Comparison of ENCODE assay signal across 25 mouse cellular contexts in genomic region chr11:30281096-30281495, GRCm38 (mm10). TPM values are rescaled to one million over a fixed set of nuclear protein-coding genes. Genes with fewer than 3 reads are reported as not detected.
DNase-seq lines count a peak whose midpoint lies in the region; ATAC-seq and TF ChIP-seq lines count a peak whose summit lies in the region.
"Had no signal": no experiment of that assay in that cellular context is flagged by ENCODE, and none has a peak within 500 bp of the region (broad histone marks: within the 10 kb centered on the region; RNA-seq: fewer than 3 reads in every experiment).

No protein-coding gene starts in this region.

- no peaks in the 10 kb centered on the region for H3K36me3 ChIP-seq in heart, postnatal 0 days (replicated peaks; ENCODE audit: control insufficient read depth, insufficient read depth, low read length)
- H3K36me3 ChIP-seq in kidney, embryonic 16.5 days (ENCODE audit: insufficient read depth, low read length): no peaks in the 10 kb centered on the region
- no peaks in the 10 kb centered on the region for H3K36me3 ChIP-seq in kidney, embryonic 14.5 days (ENCODE audit: control insufficient read depth, insufficient read depth, low read length)
- H3K36me3 ChIP-seq: embryonic facial prominence, embryonic 15.5 days; forebrain, embryonic 10.5 days; forebrain, embryonic 15.5 days; G1E; heart, embryonic 10.5 days; heart, embryonic 15.5 days; hindbrain, embryonic 13.5 days had no signal

- intact Hi-C loops in gastrocnemius, adult 2 months (cut with DNase I): no loop called here
- intact Hi-C loops in gastrocnemius, postnatal 36 days (cut with DNase I): no loop called here

- H3K27me3 ChIP-seq in heart, postnatal 0 days (ENCODE audit: control insufficient read depth, insufficient read depth, low read length): no peaks in the 10 kb centered on the region
- H3K27me3 ChIP-seq in kidney, embryonic 16.5 days (ENCODE audit: insufficient read depth, low read length): no peaks in the 10 kb centered on the region
- no peaks in the 10 kb centered on the region for H3K27me3 ChIP-seq in kidney, embryonic 14.5 days (ENCODE audit: control insufficient read depth, insufficient read depth, low read length)
- H3K27me3 ChIP-seq: embryonic facial prominence, embryonic 15.5 days; forebrain, embryonic 15.5 days; heart, embryonic 15.5 days; hindbrain, embryonic 13.5 days had no signal

- TF ChIP-seq EP300 in heart, postnatal 0 days (IDR thresholded peaks at IDR 0.05; ENCODE audit: low read depth): 0 out of 2 replicates have a peak, but pooled peaks have one; percentile 50

- no peak for TF ChIP-seq CTCF in gastrocnemius, adult 2 months (IDR thresholded peaks at IDR 0.05)
- no peak for TF ChIP-seq CTCF in heart, postnatal 0 days (IDR thresholded peaks at IDR 0.05; ENCODE audit: low read depth)

- H3K4me3 ChIP-seq in gastrocnemius, adult 2 months: no peak overlapping the region
- no peak overlapping the region for H3K4me3 ChIP-seq in heart, postnatal 0 days (ENCODE audit: low read depth, low read length)
- H3K4me3 ChIP-seq in kidney, embryonic 16.5 days (ENCODE audit: low read length): no peak overlapping the region
- H3K4me3 ChIP-seq in kidney, embryonic 14.5 days (ENCODE audit: low read length): no peak overlapping the region
- H3K4me3 ChIP-seq in brown adipose tissue, adult 24 weeks (ENCODE audit: insufficient read depth, low read depth, low read length): no peak overlapping the region
- H3K4me3 ChIP-seq: embryonic facial prominence, embryonic 15.5 days; erythroblast, embryonic 14.5 days; forebrain, embryonic 10.5 days; forebrain, embryonic 15.5 days; heart, embryonic 10.5 days; heart, embryonic 15.5 days; hindbrain, embryonic 13.5 days had no signal

- peak overlapping the region; percentile 81 for H3K27ac ChIP-seq in gastrocnemius, adult 2 months
- H3K27ac ChIP-seq in heart, postnatal 0 days (ENCODE audit: low read depth): peak overlapping the region; percentile 51; the same call in 1 of the 2 replicates
- no peak overlapping the region for H3K27ac ChIP-seq in kidney, embryonic 16.5 days (ENCODE audit: low read length)
- H3K27ac ChIP-seq in kidney, embryonic 14.5 days (ENCODE audit: low read depth, low read length): no peak overlapping the region
- peak overlapping the region; percentile 98 for H3K27ac ChIP-seq in brown adipose tissue, adult 24 weeks (replicated peaks; ENCODE audit: low read depth, low read length)
- H3K27ac ChIP-seq: embryonic facial prominence, embryonic 15.5 days; forebrain, embryonic 10.5 days; forebrain, embryonic 15.5 days; heart, embryonic 10.5 days; heart, embryonic 15.5 days; hindbrain, embryonic 13.5 days; hindbrain, postnatal 0 days had no signal

- no peaks in the 10 kb centered on the region for H3K9me3 ChIP-seq in heart, postnatal 0 days (replicated peaks; ENCODE audit: control insufficient read depth, low read length)
- no peaks in the 10 kb centered on the region for H3K9me3 ChIP-seq in kidney, embryonic 16.5 days (ENCODE audit: low read length)
- H3K9me3 ChIP-seq in kidney, embryonic 14.5 days (ENCODE audit: control insufficient read depth, low read length): no peaks in the 10 kb centered on the region
- H3K9me3 ChIP-seq: embryonic facial prominence, embryonic 15.5 days; forebrain, embryonic 10.5 days; forebrain, embryonic 15.5 days; G1E; heart, embryonic 10.5 days; heart, embryonic 15.5 days; hindbrain, embryonic 13.5 days had no signal

- H3K4me2 ChIP-seq in heart, postnatal 0 days (ENCODE audit: low read depth, low read length): no peak overlapping the region
- no peak overlapping the region for H3K4me2 ChIP-seq in kidney, embryonic 16.5 days (replicated peaks; ENCODE audit: low read depth, low read length)
- H3K4me2 ChIP-seq in kidney, embryonic 14.5 days (replicated peaks; ENCODE audit: low read depth, low read length): no peak overlapping the region
- H3K4me2 ChIP-seq: embryonic facial prominence, embryonic 15.5 days; forebrain, embryonic 15.5 days; heart, embryonic 15.5 days; hindbrain, embryonic 13.5 days had no signal

- 60% methylated on average over 5 of the region's 5 CpGs for WGBS in heart, postnatal 0 days
- WGBS in kidney, embryonic 16.5 days: 34% methylated on average over 5 of the region's 5 CpGs
- 47% methylated on average over 5 of the region's 5 CpGs for WGBS in kidney, embryonic 14.5 days

- no peak for ATAC-seq in heart, postnatal 0 days (ENCODE audit: insufficient read depth, low read depth)
- ATAC-seq in kidney, embryonic 16.5 days (ENCODE audit: low FRiP score, low TSS enrichment): 0 out of 2 replicates have a peak, but pooled peaks have one; percentile 12
- no peak for ATAC-seq in kidney, embryonic 14.5 days (ENCODE audit: low FRiP score, low TSS enrichment)
- ATAC-seq: CD4-positive, CD25-positive, alpha-beta regulatory T cell, adult 4 months; forebrain, embryonic 15.5 days; hindbrain, postnatal 0 days had no signal

- H3K4me1 ChIP-seq in heart, postnatal 0 days (ENCODE audit: control insufficient read depth, insufficient read depth): no peaks in the 10 kb centered on the region; the same call in 1 of the 2 replicates
- H3K4me1 ChIP-seq in kidney, embryonic 16.5 days (ENCODE audit: insufficient read depth, low read length): peaks cover 8% of the 10 kb centered on the region
- H3K4me1 ChIP-seq in kidney, embryonic 14.5 days (ENCODE audit: control insufficient read depth, insufficient read depth, low read length): 0 out of 2 replicates have a peak, but pooled peaks cover 4% of the 10 kb centered on the region
- peaks cover 15% of the 10 kb centered on the region for H3K4me1 ChIP-seq in brown adipose tissue, adult 24 weeks (ENCODE audit: control insufficient read depth, insufficient read depth, insufficient read length, low read length)
- H3K4me1 ChIP-seq: embryonic facial prominence, embryonic 15.5 days; forebrain, embryonic 10.5 days; forebrain, embryonic 15.5 days; heart, embryonic 10.5 days; heart, embryonic 15.5 days; hindbrain, embryonic 13.5 days had no signal

- DNase-seq in gastrocnemius, adult 2 months: no peak
- DNase-seq in gastrocnemius, postnatal 36 days: no peak
- no peak for DNase-seq in heart, postnatal 0 days (ENCODE audit: low spot score)
- no peak for DNase-seq in heart, postnatal 4 days
- DNase-seq: adrenal gland, adult 8-10 months; adrenal gland, postnatal 36 days; B cell, adult 2 months; cerebellum, adult 11 months; cerebellum, adult 8-10 months; cerebellum, postnatal 14 days; embryo, embryonic 11 days; gastrocnemius, postnatal 10 days had no signal

- no peak overlapping the region for H3K9ac ChIP-seq in heart, postnatal 0 days (replicated peaks; ENCODE audit: low read depth, low read length)
- no peak overlapping the region for H3K9ac ChIP-seq in kidney, embryonic 16.5 days (replicated peaks; ENCODE audit: low read length)
- H3K9ac ChIP-seq in kidney, embryonic 14.5 days (ENCODE audit: low read depth, low read length): no peak overlapping the region
- H3K9ac ChIP-seq: embryonic facial prominence, embryonic 15.5 days; forebrain, embryonic 15.5 days; heart, embryonic 15.5 days; hindbrain, embryonic 13.5 days had no signal

RNA-seq across cellular contexts. Expression of gene Sptbn1, which starts 13.1 kb away (rescaled TPM):
- 100 to 1,000 TPM; 112 to 141 TPM for total RNA-seq in gastrocnemius, adult 2 months (2021)
- total RNA-seq in gastrocnemius, postnatal 36 days (2021): 100 to 1,000 TPM; 104 to 125 TPM
- 262 and 271 TPM in 2 replicates for total RNA-seq in heart, postnatal 0 days (2014; rRNA removed; ENCODE audit: low replicate concordance)
- 118 and 121 TPM in 2 replicates for polyA plus RNA-seq in heart, postnatal 0 days (2015; fragmentation: Nextera tagmentation; extraction: Ambion mirVana)
- 100 to 1,000 TPM; 571 to 581 TPM for total RNA-seq in heart, postnatal 4 days (2021)
- 119 and 135 TPM in 2 replicates for polyA plus RNA-seq in kidney, embryonic 16.5 days (2015; fragmentation: Nextera tagmentation; extraction: Ambion mirVana)
- polyA plus RNA-seq in kidney, embryonic 14.5 days (2014; fragmentation: Nextera tagmentation; extraction: Ambion mirVana): 103 and 129 TPM in 2 replicates
- 199 and 225 TPM in 2 replicates for polyA plus RNA-seq in brown adipose tissue, adult 24 weeks (2012; ENCODE audit: insufficient read depth, insufficient read length, missing spikeins)

Comparison
In these comparisons a context has a peak if more than half of its experiments do, and no peak if none do; other contexts are left out.
1. H3K27ac ChIP-seq: peak in gastrocnemius, adult 2 months (single experiment), heart, postnatal 0 days (single experiment) and brown adipose tissue, adult 24 weeks (single experiment); none in kidney, embryonic 16.5 days (single experiment) and kidney, embryonic 14.5 days (single experiment).